ENCODE assay signal across 8 mouse cellular contexts in the genomic region with DNA sequence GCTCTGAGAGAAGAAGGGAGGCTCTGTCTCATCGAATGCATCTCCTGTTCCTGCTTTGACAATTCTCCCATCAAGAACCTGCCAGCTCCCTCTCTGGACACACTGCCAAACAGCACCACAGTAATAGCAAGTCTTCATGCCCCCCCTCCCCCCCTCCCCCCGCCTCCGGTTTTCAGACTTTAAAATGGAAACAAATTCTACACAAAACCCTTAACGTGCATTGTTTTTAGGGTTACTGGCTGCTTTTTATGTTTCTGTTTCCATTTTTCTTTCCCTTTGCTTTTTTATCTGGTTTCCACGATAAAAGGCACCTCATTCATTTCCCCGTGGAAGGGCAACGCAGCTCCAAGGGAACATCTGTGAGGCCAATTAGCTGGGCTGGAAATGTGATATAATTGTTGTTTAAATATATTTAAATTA.
DNase-seq lines count a peak whose midpoint lies in the region; ATAC-seq and TF ChIP-seq lines count a peak whose summit lies in the region.

No protein-coding gene starts in this region.

- no peaks in the 10 kb centered on the region for H3K27me3 ChIP-seq in heart, embryonic 14.5 days (ENCODE audit: control insufficient read depth, insufficient read depth, low read length)
- H3K27me3 ChIP-seq in heart, adult 2 months (ENCODE audit: control insufficient read depth, insufficient read depth, low read length): no peaks in the 10 kb centered on the region
- H3K27me3 ChIP-seq in hindbrain, embryonic 13.5 days: no peaks in the 10 kb centered on the region
- no peaks in the 10 kb centered on the region for H3K27me3 ChIP-seq in midbrain, embryonic 11.5 days (ENCODE audit: control insufficient read depth, insufficient read depth, low read length)

- no peak for DNase-seq in heart, adult 2 months
- peak; percentile 92 for DNase-seq in midbrain, embryonic 11.5 days (ENCODE audit: low spot score, missing footprints)
- no peak for DNase-seq in kidney, postnatal 25 days

- no peak for ATAC-seq in heart, embryonic 14.5 days (ENCODE audit: insufficient number of reproducible peaks, insufficient read depth, low FRiP score, low read depth)
- peak; percentile 85 for ATAC-seq in hindbrain, embryonic 13.5 days (ENCODE audit: low FRiP score)
- ATAC-seq in midbrain, embryonic 11.5 days (ENCODE audit: low FRiP score): peak; percentile 83
- no peak for ATAC-seq in activated CD4-positive, CD25-positive, alpha-beta regulatory T cell, adult 4 months
- ATAC-seq in megakaryocyte, adult 5-6 weeks (ENCODE audit: poor library complexity, severe bottlenecking): no peak

- no peak overlapping the region for H3K27ac ChIP-seq in heart, embryonic 14.5 days (replicated peaks in 1 of 2; ENCODE audit: control insufficient read depth in 1 of 2, insufficient read depth in 1 of 2, low read depth in 2 of 2, low read length in 2 of 2)
- H3K27ac ChIP-seq in heart, adult 2 months: no peak overlapping the region
- no peak overlapping the region for H3K27ac ChIP-seq in cortical plate, adult 2 months (ENCODE audit: insufficient read depth, low read length)
- peak overlapping the region; percentile 62 for H3K27ac ChIP-seq in hindbrain, embryonic 13.5 days
- peak overlapping the region; percentile 71 for H3K27ac ChIP-seq in midbrain, embryonic 11.5 days (ENCODE audit: low read depth, low read length)

- H3K4me2 ChIP-seq in heart, embryonic 14.5 days (ENCODE audit: low read length): peak overlapping the region; percentile 66
- H3K4me2 ChIP-seq in hindbrain, embryonic 13.5 days: peak overlapping the region; percentile 47
- peak overlapping the region; percentile 44 for H3K4me2 ChIP-seq in midbrain, embryonic 11.5 days

- peaks cover 0 to 6% of the 10 kb centered on the region in 2 experiments; a peak in 1 of 4 replicates for H3K4me1 ChIP-seq in heart, embryonic 14.5 days (ENCODE audit: control insufficient read depth in 2 of 2, insufficient read depth in 2 of 2, low read length in 2 of 2)
- no peaks in the 10 kb centered on the region for H3K4me1 ChIP-seq in heart, adult 2 months (ENCODE audit: control insufficient read depth, insufficient read depth, low read length)
- no peaks in the 10 kb centered on the region; the same call in 1 of the 2 replicates for H3K4me1 ChIP-seq in cortical plate, adult 2 months (ENCODE audit: control insufficient read depth, insufficient read depth, low read length)
- H3K4me1 ChIP-seq in hindbrain, embryonic 13.5 days (replicated peaks): peaks cover 15% of the 10 kb centered on the region
- H3K4me1 ChIP-seq in midbrain, embryonic 11.5 days (ENCODE audit: control insufficient read depth, insufficient read depth, low read length): peaks cover 13% of the 10 kb centered on the region; the same call in 1 of the 2 replicates

- no peak for TF ChIP-seq CTCF in heart, adult 2 months (IDR thresholded peaks at IDR 0.05)
- TF ChIP-seq CTCF in cortical plate, adult 2 months (IDR thresholded peaks at IDR 0.05; ENCODE audit: extremely low read depth, insufficient read depth, low read length): 0 out of 2 replicates have a peak, but pooled peaks have one; percentile 18

- H3K4me3 ChIP-seq in heart, embryonic 14.5 days (ENCODE audit: control insufficient read depth in 1 of 2, insufficient read depth in 1 of 2, low read depth in 1 of 2, low read length in 2 of 2): peak overlapping the region; percentile 33 to 39; a peak in 3 of 4 replicates
- H3K4me3 ChIP-seq in heart, adult 2 months: no peak overlapping the region
- peak overlapping the region; percentile 19; the same call in 1 of the 2 replicates for H3K4me3 ChIP-seq in cortical plate, adult 2 months (ENCODE audit: insufficient read depth, low read length)
- H3K4me3 ChIP-seq in hindbrain, embryonic 13.5 days: peak overlapping the region; percentile 37
- peak overlapping the region; percentile 17; the same call in 1 of the 2 replicates for H3K4me3 ChIP-seq in midbrain, embryonic 11.5 days (ENCODE audit: low read depth, low read length)

- TF ChIP-seq POLR2A in heart, adult 2 months (IDR thresholded peaks at IDR 0.05; ENCODE audit: insufficient read depth, low read depth, low read length): no peak
- TF ChIP-seq POLR2A in cortical plate, adult 2 months (IDR thresholded peaks at IDR 0.05; ENCODE audit: extremely low read depth, insufficient read depth, low read length): no peak

- TF ChIP-seq EP300 in heart, adult 2 months (IDR thresholded peaks at IDR 0.05; ENCODE audit: insufficient read depth, low read depth, low read length): no peak

- H3K79me2 ChIP-seq in heart, adult 2 months (replicated peaks; ENCODE audit: control insufficient read depth, insufficient read depth, low read length): no peaks in the 10 kb centered on the region

- intact Hi-C loops in heart, adult 2 months (cut with DNase I): no loop called here

- H3K36me3 ChIP-seq in heart, embryonic 14.5 days (ENCODE audit: control insufficient read depth, insufficient read depth, low read length): no peaks in the 10 kb centered on the region
- no peaks in the 10 kb centered on the region for H3K36me3 ChIP-seq in heart, adult 2 months (ENCODE audit: control insufficient read depth, insufficient read depth, low read length)
- no peaks in the 10 kb centered on the region for H3K36me3 ChIP-seq in hindbrain, embryonic 13.5 days
- H3K36me3 ChIP-seq in midbrain, embryonic 11.5 days (ENCODE audit: control insufficient read depth, insufficient read depth, low read length): no peaks in the 10 kb centered on the region

- H3K9me3 ChIP-seq in heart, embryonic 14.5 days (ENCODE audit: control insufficient read depth, low read length): no peaks in the 10 kb centered on the region
- no peaks in the 10 kb centered on the region for H3K9me3 ChIP-seq in hindbrain, embryonic 13.5 days
- no peaks in the 10 kb centered on the region for H3K9me3 ChIP-seq in midbrain, embryonic 11.5 days (ENCODE audit: control insufficient read depth, low read length)

- H3K9ac ChIP-seq in heart, embryonic 14.5 days (ENCODE audit: low read length): peak overlapping the region; percentile 46
- no peak overlapping the region for H3K9ac ChIP-seq in heart, adult 2 months (ENCODE audit: low read depth, low read length)
- peak overlapping the region; percentile 43; the same call in 1 of the 2 replicates for H3K9ac ChIP-seq in hindbrain, embryonic 13.5 days
- H3K9ac ChIP-seq in midbrain, embryonic 11.5 days (ENCODE audit: low read length): peak overlapping the region; percentile 47; the same call in 1 of the 2 replicates

- WGBS in heart, embryonic 14.5 days: 5% methylated on average over 7 of the region's 7 CpGs
- 8% methylated on average over 7 of the region's 7 CpGs for WGBS in heart, adult 2 months
- WGBS in hindbrain, embryonic 13.5 days: 1% methylated on average over 7 of the region's 7 CpGs
- WGBS in midbrain, embryonic 11.5 days: 2% methylated on average over 7 of the region's 7 CpGs

Comparison
In these comparisons a context has a peak if more than half of its experiments do, and no peak if none do; other contexts are left out.
1. ATAC-seq: peak in hindbrain, embryonic 13.5 days (single experiment) and midbrain, embryonic 11.5 days (single experiment); none in heart, embryonic 14.5 days (single experiment), activated CD4-positive, CD25-positive, alpha-beta regulatory T cell, adult 4 months (single experiment) and megakaryocyte, adult 5-6 weeks (single experiment).
2. H3K27ac ChIP-seq: peak in hindbrain, embryonic 13.5 days (single experiment) and midbrain, embryonic 11.5 days (single experiment); none in heart, embryonic 14.5 days (0 of 2), heart, adult 2 months (single experiment) and cortical plate, adult 2 months (single experiment).
3. Peak in every context shown above with its lines, with median percentiles within 50 percentile points of each other: H3K4me2 ChIP-seq.